Mouse (Mus musculus) hindbrain, embryonic 16.5 days (tissue): ENCODE measurements at regions not wholly inside any gene's neighbourhood (a gene's known extent, or its start where the extent isn't known, plus 50 kb on each side); places are given as distances from the start of the nearest gene placed in this dataset.

Experiments
- ATAC-seq: fragments of 200-750 bp; cut with Nextera tagmentation; 2 replicates; pipeline ENCODE4 v1.8.0; 2017; ENCODE audit warnings: moderate TSS enrichment, moderate library complexity
- H3K27ac ChIP-seq: fragments of 300-500 bp; sonication (generic); 2 replicates; pipeline ENCODE4 v1.5.1; 2014; ENCODE audit warnings: low read depth, mild to moderate bottlenecking, control low read depth, low read length, moderate library complexity
- H3K27me3 ChIP-seq: fragments of 300-500 bp; sonication (generic); replicated peaks from 2 replicates; pipeline ENCODE4 v1.6.1; 2014; ENCODE audit warnings: low read length; ENCODE audit not compliant: control insufficient read depth, insufficient read depth
- H3K36me3 ChIP-seq: fragments of 300-500 bp; sonication (generic); 2 replicates; pipeline ENCODE4 v1.6.1; 2014; ENCODE audit warnings: mild to moderate bottlenecking, low read length, moderate library complexity, mixed read lengths; ENCODE audit not compliant: control insufficient read depth, insufficient read depth
- H3K4me1 ChIP-seq: fragments of 300-500 bp; sonication (generic); 2 replicates; pipeline ENCODE4 v1.6.1; 2014; ENCODE audit warnings: low read depth, low read length; ENCODE audit not compliant: control insufficient read depth, insufficient read depth
- H3K4me2 ChIP-seq: fragments of 300-500 bp; sonication (generic); 2 replicates; pipeline ENCODE4 v1.6.1; 2014; ENCODE audit warnings: mild to moderate bottlenecking, low read length, control low read depth, moderate library complexity
- H3K4me3 ChIP-seq: fragments of 300-500 bp; sonication (generic); 2 replicates; pipeline ENCODE4 v1.5.1; 2014; ENCODE audit warnings: mild to moderate bottlenecking, low read length, control low read depth, moderate library complexity
- H3K9ac ChIP-seq: fragments of 300-500 bp; sonication (generic); 2 replicates; pipeline ENCODE4 v1.6.1; 2014; ENCODE audit warnings: low read depth, mild to moderate bottlenecking, control low read depth, low read length, moderate library complexity
- H3K9me3 ChIP-seq: fragments of 300-500 bp; sonication (generic); 2 replicates; pipeline ENCODE4 v1.6.1; 2014; ENCODE audit warnings: mild to moderate bottlenecking, low read length, moderate library complexity; ENCODE audit not compliant: control insufficient read depth
- WGBS: fragments of 180-500 bp; shearing (Covaris S2); extraction: QIAGEN DNeasy Blood & Tissue Kit; methylation state at CpG from one replicate; pipeline ENCODE4 v1.1.7; 2014; 5-methylcytosine and 5-hydroxymethylcytosine counted together

- Histone ChIP-seq H3K9me3 (no peaks in the 10 kb centered on the region), H3K4me3 (no peak overlapping the region), H3K27ac (no peak overlapping the region), H3K27me3 (no peaks in the 10 kb centered on the region), H3K9ac (no peak overlapping the region), H3K4me1 (no peaks in the 10 kb centered on the region), H3K36me3 (no peaks in the 10 kb centered on the region), H3K4me2 (no peak overlapping the region)
- 77% methylated on average over 2 of the region's 2 CpGs for WGBS
- no peak for ATAC-seq
Observed at GRCm38 (mm10) chr15:70618131-70618674, 3216.2 kb upstream of the Gm6569 start.

- Histone ChIP-seq H3K27me3 (no peaks in the 10 kb centered on the region), H3K9ac (no peak overlapping the region), H3K4me3 (no peak overlapping the region), H3K4me1 (no peaks in the 10 kb centered on the region), H3K4me2 (no peak overlapping the region), H3K9me3 (no peaks in the 10 kb centered on the region), H3K27ac (no peak overlapping the region), H3K36me3 (no peaks in the 10 kb centered on the region)
- WGBS: 81% methylated on average over 2 of the region's 2 CpGs
- no peak for ATAC-seq
Observed at GRCm38 (mm10) chr15:70641051-70641552, 3193.3 kb upstream of the Gm6569 start.

GRCm38 (mm10) chr15:70644447-70645202 lies 3189.7 kb upstream of the Gm6569 start:
- no peaks in the 10 kb centered on the region for H3K27me3 ChIP-seq
- H3K4me3 ChIP-seq: no peak overlapping the region
- H3K4me1 ChIP-seq: no peaks in the 10 kb centered on the region
- no peak overlapping the region for H3K4me2 ChIP-seq
- ATAC-seq: no peak
- H3K27ac ChIP-seq: no peak overlapping the region
- H3K9ac ChIP-seq: no peak overlapping the region
- no peaks in the 10 kb centered on the region for H3K36me3 ChIP-seq
- no peaks in the 10 kb centered on the region for H3K9me3 ChIP-seq

- no peaks in the 10 kb centered on the region for H3K9me3 ChIP-seq
- no peak for ATAC-seq
- no peaks in the 10 kb centered on the region for H3K36me3 ChIP-seq
- WGBS: 78% methylated on average over 1 of the region's 1 CpGs
- H3K4me2 ChIP-seq: no peak overlapping the region
- H3K4me3 ChIP-seq: no peak overlapping the region
- H3K27me3 ChIP-seq: no peaks in the 10 kb centered on the region
- H3K4me1 ChIP-seq: no peaks in the 10 kb centered on the region
- no peak overlapping the region for H3K27ac ChIP-seq
- no peak overlapping the region for H3K9ac ChIP-seq
Observed at GRCm38 (mm10) chr15:70675549-70675948, 3158.8 kb upstream of the Gm6569 start.

GRCm38 (mm10) chr15:70704547-70704946 lies 3129.8 kb upstream of the Gm6569 start:
- Histone ChIP-seq H3K4me3 (no peak overlapping the region), H3K36me3 (no peaks in the 10 kb centered on the region), H3K4me2 (no peak overlapping the region), H3K27ac (no peak overlapping the region), H3K9me3 (no peaks in the 10 kb centered on the region), H3K9ac (no peak overlapping the region), H3K4me1 (no peaks in the 10 kb centered on the region), H3K27me3 (no peaks in the 10 kb centered on the region)
- WGBS: 50% methylated on average over 2 of the region's 2 CpGs
- ATAC-seq: no peak

- Histone ChIP-seq H3K27ac (no peak overlapping the region), H3K4me2 (no peak overlapping the region)
- ATAC-seq: peak; percentile 81
Observed at GRCm38 (mm10) chr15:70713736-70714135, 3120.6 kb upstream of the Gm6569 start.

GRCm38 (mm10) chr15:70727361-70727885 lies 3106.9 kb upstream of the Gm6569 start:
- H3K9me3 ChIP-seq: no peaks in the 10 kb centered on the region
- WGBS: 80% methylated on average over 1 of the region's 1 CpGs

More at GRCm38 (mm10) chr15:70713736-70714135, 3120.6 kb upstream of the Gm6569 start:
- Histone ChIP-seq H3K4me3 (no peak overlapping the region), H3K9ac (no peak overlapping the region), H3K36me3 (no peaks in the 10 kb centered on the region), H3K4me1 (peaks cover 3% of the 10 kb centered on the region; the same call in 1 of the 2 replicates), H3K27me3 (no peaks in the 10 kb centered on the region), H3K9me3 (no peaks in the 10 kb centered on the region)

GRCm38 (mm10) chr15:70727956-70728355 lies 3106.4 kb upstream of the Gm6569 start:
- WGBS: 88% methylated on average over 1 of the region's 1 CpGs
- H3K4me3 ChIP-seq: no peak overlapping the region
- ATAC-seq: no peak

More at GRCm38 (mm10) chr15:70727361-70727885, 3106.9 kb upstream of the Gm6569 start:
- H3K4me1 ChIP-seq: no peaks in the 10 kb centered on the region
- no peaks in the 10 kb centered on the region for H3K36me3 ChIP-seq
- no peak for ATAC-seq
- no peak overlapping the region for H3K9ac ChIP-seq
- H3K27ac ChIP-seq: no peak overlapping the region
- no peaks in the 10 kb centered on the region for H3K27me3 ChIP-seq
- no peak overlapping the region for H3K4me2 ChIP-seq
- no peak overlapping the region for H3K4me3 ChIP-seq

GRCm38 (mm10) chr15:70744239-70744638 lies 3090.1 kb upstream of the Gm6569 start:
- Histone ChIP-seq H3K4me1 (no peaks in the 10 kb centered on the region), H3K4me3 (no peak overlapping the region), H3K9ac (no peak overlapping the region), H3K4me2 (no peak overlapping the region), H3K27me3 (no peaks in the 10 kb centered on the region), H3K36me3 (no peaks in the 10 kb centered on the region), H3K27ac (no peak overlapping the region), H3K9me3 (no peaks in the 10 kb centered on the region)
- no peak for ATAC-seq

More at GRCm38 (mm10) chr15:70727956-70728355, 3106.4 kb upstream of the Gm6569 start:
- no peaks in the 10 kb centered on the region for H3K27me3 ChIP-seq
- no peak overlapping the region for H3K4me2 ChIP-seq
- no peaks in the 10 kb centered on the region for H3K36me3 ChIP-seq
- H3K27ac ChIP-seq: no peak overlapping the region
- H3K9ac ChIP-seq: no peak overlapping the region
- no peaks in the 10 kb centered on the region for H3K4me1 ChIP-seq
- H3K9me3 ChIP-seq: no peaks in the 10 kb centered on the region
